Mouse (Mus musculus) heart, postnatal 10 days (tissue): ENCODE measurements around the gene Eef2. TPM values are rescaled to one million over a fixed set of nuclear protein-coding genes. Genes with fewer than 3 reads are reported as not detected.

Experiments
- DNase-seq, 2 experiments: peaks; one replicate each; pipeline ENCODE4 v3.0.0; 2021
- intact Hi-C: fragments of 180-260 bp; cut with DNase I; formaldehyde crosslinking; loops from one replicate; pipeline ENCODE4 v1.15.1; 2025
- total RNA-seq, 2 experiments: library from RNA; stranded (reverse); gene quantifications; 2 replicates each; pipeline ENCODE4 v1.2.3; 2021

Gene Eef2
- total RNA-seq, 2 experiments from 2014 or later, result 1,333 to 1,385 TPM

DNA sequence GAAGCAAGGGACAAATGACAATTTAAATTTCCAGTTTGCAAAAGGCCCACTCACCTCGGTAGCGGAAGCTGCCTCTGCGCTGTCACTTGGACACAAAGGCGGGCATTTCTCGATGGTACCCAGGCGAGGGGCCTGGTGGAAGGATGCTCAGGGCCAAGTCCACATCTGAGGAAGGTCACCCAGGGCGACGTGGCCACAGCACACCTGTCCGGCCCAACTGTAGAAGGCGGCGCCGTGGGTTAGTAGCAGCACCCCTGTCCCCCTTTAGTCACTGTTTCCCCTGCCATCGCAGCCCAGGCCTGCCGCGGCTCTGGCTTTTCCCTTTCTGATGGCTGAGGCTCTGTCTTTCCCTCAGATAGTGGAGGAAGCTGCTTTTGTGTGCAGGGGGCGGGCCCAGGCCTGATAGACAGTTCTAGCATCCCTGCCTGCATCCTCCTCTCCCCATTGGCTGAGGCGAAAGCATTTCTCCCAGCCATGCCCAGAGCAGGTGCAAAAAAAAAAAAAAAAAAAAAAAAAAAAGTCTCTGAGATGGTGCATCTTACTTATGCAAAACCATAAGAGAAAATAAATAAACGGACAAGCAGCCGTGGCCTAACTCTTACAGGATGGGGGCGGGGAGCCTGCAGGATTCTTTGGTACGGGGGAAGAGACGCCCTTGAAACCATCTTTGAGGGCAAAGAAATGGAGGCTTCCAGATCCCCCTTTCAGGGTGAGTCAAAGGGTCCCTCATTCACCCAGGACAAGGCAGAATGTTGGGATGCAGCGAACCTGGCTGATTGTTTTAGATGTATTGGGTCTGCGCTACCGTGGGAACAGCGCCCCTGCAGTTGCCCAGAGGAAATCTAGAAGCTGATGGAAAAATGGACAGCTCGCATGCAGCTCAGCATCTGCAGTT, 54.3 kb downstream of the Eef2 start, which contains the start of gene Atcay:
TSS of gene Atcay (minus strand) at position 396 of the 895 bp plus-strand sequence.
- DNase-seq, result peak in 1 of 2 experiments; percentile 31
- intact Hi-C loops, result no loop called here

DNA sequence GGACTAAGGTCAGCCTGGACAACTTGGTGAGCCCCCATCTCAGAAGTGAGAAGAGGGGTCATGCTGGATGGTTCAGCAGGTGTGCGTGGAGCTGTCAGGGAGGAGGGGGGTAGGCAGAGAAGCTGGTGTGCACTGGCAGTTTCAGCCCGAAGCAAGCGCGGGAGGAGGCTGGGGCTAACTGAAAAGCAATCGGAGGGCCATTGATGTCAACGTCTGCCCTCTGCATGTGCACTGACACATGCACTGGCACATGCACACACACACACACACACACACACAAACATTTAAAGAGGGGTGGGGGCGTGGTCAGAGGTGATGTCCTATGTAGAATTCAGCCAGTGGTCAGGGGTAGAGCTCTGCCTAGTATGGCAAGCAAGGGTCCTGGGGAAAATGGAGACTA, 55.0 kb downstream of the Eef2 start:
- intact Hi-C loops, result no loop called here
- DNase-seq, result no peak

Other genes starting within 250 kb of the Eef2 start
- 10 to 100 TPM; 11.5 to 18.3 TPM for gene Gadd45b, start 246.6 kb upstream of the Eef2 start, total RNA-seq
- 1 to 10 TPM in 1 of 2 experiments, under 1 TPM in 1; 0.67 to 1.1 TPM for gene Gng7, start 161.7 kb upstream of the Eef2 start, total RNA-seq
- not detected for gene Diras1, start 151.0 kb upstream of the Eef2 start, total RNA-seq
- gene Slc39a3, start 139.2 kb upstream of the Eef2 start, total RNA-seq, result 10 to 100 TPM; 11.5 to 13.0 TPM
- gene Sgta, start 116.5 kb upstream of the Eef2 start, total RNA-seq, result 100 to 1,000 TPM; 103 to 106 TPM
- gene Thop1, start 106.6 kb upstream of the Eef2 start, total RNA-seq, result 10 to 100 TPM; 11.5 to 14.9 TPM
- gene Creb3l3, start 77.8 kb upstream of the Eef2 start, total RNA-seq, result 1 to 10 TPM; 1.2 to 2.4 TPM
- 100 to 1,000 TPM; 129 to 131 TPM for gene Map2k2, start 70.7 kb upstream of the Eef2 start, total RNA-seq
- gene Zbtb7a, start 41.4 kb upstream of the Eef2 start, total RNA-seq, result 10 to 100 TPM; 43.7 to 48.0 TPM
- 10 to 100 TPM; 14.7 to 17.8 TPM for gene Pias4, start 8.7 kb upstream of the Eef2 start, total RNA-seq
- gene Dapk3, start 6.4 kb downstream of the Eef2 start, total RNA-seq, result 10 to 100 TPM; 33.3 to 39.1 TPM
- gene 4930442H23Rik, start 7.2 kb downstream of the Eef2 start, total RNA-seq, result not detected
- 10 to 100 TPM; 11.6 to 16.5 TPM for gene Nmrk2, start 25.4 kb downstream of the Eef2 start, total RNA-seq
- under 1 TPM; 0.24 to 0.30 TPM for gene Atcay, start 54.2 kb downstream of the Eef2 start, total RNA-seq
- 1 to 10 TPM; 3.8 TPM for gene Zfr2, start 56.5 kb downstream of the Eef2 start, total RNA-seq
- under 1 TPM; 0.27 to 0.38 TPM for gene Matk, start 76.3 kb downstream of the Eef2 start, total RNA-seq
- 100 to 1,000 TPM in 1 of 2 experiments, 10 to 100 TPM in 1; 93.4 to 108 TPM for gene Mrpl54, start 90.3 kb downstream of the Eef2 start, total RNA-seq
- 10 to 100 TPM; 66.5 to 68.3 TPM for gene Apba3, start 90.3 kb downstream of the Eef2 start, total RNA-seq
- gene Tjp3, start 115.0 kb downstream of the Eef2 start, total RNA-seq, result under 1 TPM; 0.14 to 0.37 TPM
- gene Pip5k1c, start 116.3 kb downstream of the Eef2 start, total RNA-seq, result 10 to 100 TPM; 43.2 to 46.4 TPM
- 10 to 100 TPM; 21.0 to 23.6 TPM for gene Cactin, start 144.5 kb downstream of the Eef2 start, total RNA-seq
- gene Tbxa2r, start 152.1 kb downstream of the Eef2 start, total RNA-seq, result 1 to 10 TPM; 7.7 to 8.5 TPM
- gene Gipc3, start 166.6 kb downstream of the Eef2 start, total RNA-seq, result 1 to 10 TPM; 4.8 to 6.1 TPM
- gene Hmg20b, start 173.8 kb downstream of the Eef2 start, total RNA-seq, result 100 to 1,000 TPM in 1 of 2 experiments, 10 to 100 TPM in 1; 88.1 to 105 TPM
- 10 to 100 TPM; 11.6 to 14.4 TPM for gene Mfsd12, start 180.9 kb downstream of the Eef2 start, total RNA-seq
- gene 4930404N11Rik, start 189.2 kb downstream of the Eef2 start, total RNA-seq, result 1 to 10 TPM in 1 of 2 experiments, under 1 TPM in 1; 0.42 to 1.1 TPM
- 10 to 100 TPM; 39.7 to 41.2 TPM for gene Fzr1, start 201.9 kb downstream of the Eef2 start, total RNA-seq
- 10 to 100 TPM; 53.2 to 57.5 TPM for gene Dohh, start 207.8 kb downstream of the Eef2 start, total RNA-seq
- gene Gm48551, start 207.8 kb downstream of the Eef2 start, total RNA-seq, result under 1 TPM; 0.74 to 0.87 TPM
- gene Gm48552, start 212.4 kb downstream of the Eef2 start, total RNA-seq, result under 1 TPM; 0.77 to 0.98 TPM
- 1 to 10 TPM; 1.3 to 2.2 TPM for gene Smim24, start 216.4 kb downstream of the Eef2 start, total RNA-seq